Mouse (Mus musculus) MEL (cell line): ENCODE measurements around the gene Wnt5a.

Experiments
- CTCF ChIP-seq, 3 experiments: IDR thresholded peaks in 2 of 3; conservative IDR thresholded peaks in 1 of 3; 2 replicates each; pipeline ENCODE4 v1.5.1; 2011 to 2012; ENCODE audit warnings: low read length in 3 of 3, low read depth in 2 of 3, mild to moderate bottlenecking in 2 of 3, improper control_type of control experiment in 1 of 3, inconsistent platforms in 1 of 3, mixed read lengths in 1 of 3, moderate library complexity in 1 of 3; ENCODE audit not compliant: control insufficient read depth in 1 of 3, insufficient read depth in 1 of 3, poor library complexity in 1 of 3, severe bottlenecking in 1 of 3
- GATA1 ChIP-seq: IDR thresholded peaks from 2 replicates; pipeline ENCODE4 v1.6.1; 2011; ENCODE audit warnings: low read depth, low read length, improper control_type of control experiment
- MAX ChIP-seq: IDR thresholded peaks from 2 replicates; pipeline ENCODE4 v1.6.1; 2011; ENCODE audit warnings: low read length, improper control_type of control experiment
- NRF1 ChIP-seq: IDR thresholded peaks from 2 replicates; pipeline ENCODE4 v1.6.1; 2014; ENCODE audit warnings: low read depth, mild to moderate bottlenecking, inconsistent platforms, low read length, improper control_type of control experiment, moderate library complexity; ENCODE audit not compliant: poor library complexity, insufficient read depth, severe bottlenecking
- POLR2AphosphoS2 ChIP-seq: IDR thresholded peaks from 2 replicates; pipeline ENCODE4 v1.6.1; 2011; ENCODE audit warnings: low read length, improper control_type of control experiment
- ZMIZ1 ChIP-seq: IDR thresholded peaks from 2 replicates; pipeline ENCODE4 v1.6.1; 2012; ENCODE audit warnings: low read depth, mild to moderate bottlenecking, inconsistent platforms, low read length, improper control_type of control experiment, moderate library complexity

DNA sequence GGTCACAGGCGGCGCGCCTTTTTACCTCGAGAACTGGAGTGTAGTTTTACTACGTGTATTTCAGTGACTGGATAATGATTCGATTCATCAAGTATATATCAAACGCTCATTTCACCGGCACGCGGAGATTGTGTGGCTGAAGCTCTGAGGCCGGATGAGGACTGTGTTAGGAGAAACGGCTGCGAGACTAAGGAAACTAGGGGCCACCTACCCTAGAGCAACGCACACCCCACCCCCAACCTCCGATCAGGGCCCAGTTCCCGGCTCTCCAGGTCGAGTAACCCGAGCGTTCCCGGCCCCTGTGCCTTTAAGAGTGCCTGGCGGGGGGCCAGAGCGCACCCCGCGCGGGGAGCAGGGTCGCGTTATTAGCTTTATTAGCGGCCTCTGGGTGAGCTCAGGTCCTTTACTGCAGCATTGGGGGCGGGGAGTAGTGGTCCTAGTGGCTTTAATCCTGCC lies 1.9 kb downstream of the Wnt5a start:
- TF ChIP-seq MAX: no peak
- no peak for TF ChIP-seq POLR2AphosphoS2
- no peak for TF ChIP-seq GATA1
- no peak for TF ChIP-seq CTCF (IDR thresholded peaks at IDR 0.05 in 2 of 3, conservative IDR thresholded peaks at IDR 0.05 in 1 of 3; ENCODE audit: control insufficient read depth in 1 of 3, insufficient read depth in 1 of 3, low read depth in 2 of 3, low read length in 3 of 3, poor library complexity in 1 of 3, severe bottlenecking in 1 of 3)
- TF ChIP-seq ZMIZ1: no peak
- TF ChIP-seq NRF1: no peak
